ENCODE assay signal across 11 mouse cellular contexts in the genomic region with DNA sequence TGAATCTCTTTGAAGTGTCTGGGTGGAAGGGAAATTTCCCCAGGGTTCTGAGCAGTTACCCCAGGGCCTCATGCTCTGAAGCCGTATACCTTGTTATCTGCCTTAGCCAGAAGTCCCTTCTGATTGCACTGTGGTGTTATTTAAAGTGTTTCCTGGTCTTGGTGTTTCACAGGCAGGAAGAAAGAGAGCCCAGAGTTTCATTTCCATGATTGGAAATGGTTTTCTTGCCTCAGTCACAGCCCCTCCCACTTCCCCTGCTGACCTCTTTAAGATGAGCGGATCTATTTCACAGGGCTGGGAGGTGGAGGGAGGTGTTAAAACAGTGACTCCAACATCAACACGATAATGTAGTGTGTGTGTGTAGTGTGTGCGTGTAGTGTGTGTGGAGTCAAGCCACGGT.
A peak's percentile ranks its signal among the peaks of the same experiment; 100 is the strongest.
DNase-seq lines count a peak whose midpoint lies in the region; ATAC-seq and TF ChIP-seq lines count a peak whose summit lies in the region.
"Had no signal": no experiment of that assay in that cellular context is flagged by ENCODE, and none has a peak within 500 bp of the region (broad histone marks: within the 10 kb centered on the region; RNA-seq: fewer than 3 reads in every experiment).

No protein-coding gene starts in this region.

- H3K27me3 ChIP-seq in heart, embryonic 12.5 days (replicated peaks), result no peaks in the 10 kb centered on the region

- no peak for TF ChIP-seq POLR2A in brain, embryonic 14.5 days (IDR thresholded peaks at IDR 0.05; ENCODE audit: borderline replicate concordance, extremely low read depth, insufficient read depth, insufficient read length, poor library complexity, severe bottlenecking)

- no peak overlapping the region for H3K4me3 ChIP-seq in left cerebral cortex, adult 2 months
- H3K4me3 ChIP-seq in heart, embryonic 12.5 days, result no peak overlapping the region

- H3K27ac ChIP-seq in left cerebral cortex, adult 2 months, result peak overlapping the region; percentile 44; the same call in 1 of the 2 replicates
- H3K27ac ChIP-seq in heart, embryonic 12.5 days (ENCODE audit: poor library complexity, severe bottlenecking), result peak overlapping the region; percentile 56

- ATAC-seq in heart, embryonic 12.5 days (ENCODE audit: insufficient number of reproducible peaks, low FRiP score), result peak; percentile 71
- ATAC-seq in megakaryocyte progenitor cell, adult 5-6 weeks (replicated peaks; ENCODE audit: poor library complexity), result peak; percentile 62

- H3K36me3 ChIP-seq in heart, embryonic 12.5 days, result no peaks in the 10 kb centered on the region

- intact Hi-C loops in left cerebral cortex, adult 2 months (cut with DNase I), result no loop called here
- intact Hi-C loops in left cerebral cortex, postnatal 14 days (cut with DNase I), result no loop called here

- TF ChIP-seq CTCF in left cerebral cortex, adult 2 months (IDR thresholded peaks at IDR 0.05), result no peak
- TF ChIP-seq CTCF in brain, embryonic 14.5 days (IDR thresholded peaks at IDR 0.05; ENCODE audit: borderline replicate concordance, extremely low read depth, insufficient read depth, insufficient read length), result no peak

- DNase-seq in left cerebral cortex, adult 2 months (ENCODE audit: extremely low spot score in 1 of 2, low spot score in 2 of 2), result no peak
- no peak for DNase-seq in left cerebral cortex, postnatal 14 days (ENCODE audit: low spot score in 2 of 2)
- peak; percentile 59 for DNase-seq in brain, embryonic 14.5 days (ENCODE audit: low read depth)
- DNase-seq in adrenal gland, adult 8-10 months, result no peak
- no peak for DNase-seq in layer of hippocampus, adult 9-10 months (ENCODE audit: low spot score)
- DNase-seq in kidney, postnatal 4 days, result no peak
- DNase-seq: cerebellum, postnatal 36 days; lung, postnatal 4 days; spleen, adult 18-20 months had no signal

- no peaks in the 10 kb centered on the region for H3K9me3 ChIP-seq in heart, embryonic 12.5 days (replicated peaks)

- H3K9ac ChIP-seq in heart, embryonic 12.5 days, result no peak overlapping the region

- peaks cover 17% of the 10 kb centered on the region for H3K4me1 ChIP-seq in heart, embryonic 12.5 days (replicated peaks)

- H3K4me2 ChIP-seq in heart, embryonic 12.5 days, result no peak overlapping the region

- WGBS in heart, embryonic 12.5 days, result 23% methylated on average over 5 of the region's 5 CpGs
